Mouse (Mus musculus) T-helper 17 cell (primary cell): ENCODE results near the gene Stpg1.

Experiments used
- in situ Hi-C, 2 experiments: fragments of 300-600 bp; cut with MboI, MseI; formaldehyde crosslinking; loops; 1 replicate in 1 of 2; 2 replicates in 1 of 2; pipeline ENCODE4 v1.15.1; 2025; ENCODE audit warnings: high pct_unique_total_duplicates in 2 of 2

Gene Stpg1

GRCm38 (mm10) chr4:135509515-135509914 lies 14.9 kb downstream of the Stpg1 start:
- in situ Hi-C loops, result no loop called here

- in situ Hi-C loops, result no loop called here
Measured at GRCm38 (mm10) chr4:135513865-135514264, 19.3 kb downstream of the Stpg1 start.

- in situ Hi-C loops, result loop anchor here (5.0 kb wide), 2 partner anchors 147 to 152 kb away; no protein-coding TSS in a partner anchor
Measured at GRCm38 (mm10) chr4:135514925-135515324, 20.3 kb downstream of the Stpg1 start.

- in situ Hi-C loops, result loop anchor here (5.0 kb wide), 2 partner anchors 146 to 151 kb away; no protein-coding TSS in a partner anchor
Measured at GRCm38 (mm10) chr4:135516351-135517316, 22.0 kb downstream of the Stpg1 start.

GRCm38 (mm10) chr4:135518135-135518534 lies 23.5 kb downstream of the Stpg1 start:
- in situ Hi-C loops, result loop anchor here (5.0 kb wide), 2 partner anchors 144 to 149 kb away; no protein-coding TSS in a partner anchor

- in situ Hi-C loops, result no loop called here
Measured at GRCm38 (mm10) chr4:135520421-135520820, 25.8 kb downstream of the Stpg1 start.

- in situ Hi-C loops, result no loop called here
Measured at GRCm38 (mm10) chr4:135523939-135524338, 29.3 kb downstream of the Stpg1 start.

- in situ Hi-C loops, result no loop called here
Measured at GRCm38 (mm10) chr4:135525057-135525456, 30.5 kb downstream of the Stpg1 start.

- in situ Hi-C loops, result no loop called here
Measured at GRCm38 (mm10) chr4:135526039-135526710, 31.6 kb downstream of the Stpg1 start.

GRCm38 (mm10) chr4:135530270-135530669 lies 35.7 kb downstream of the Stpg1 start:
- in situ Hi-C loops, result no loop called here

- in situ Hi-C loops, result no loop called here
Measured at GRCm38 (mm10) chr4:135531236-135531635, 36.6 kb downstream of the Stpg1 start.

GRCm38 (mm10) chr4:135531771-135532613 lies 37.4 kb downstream of the Stpg1 start:
- in situ Hi-C loops, result no loop called here

GRCm38 (mm10) chr4:135533001-135533400 lies 38.4 kb downstream of the Stpg1 start:
- in situ Hi-C loops, result no loop called here

GRCm38 (mm10) chr4:135535021-135535420 lies 40.4 kb downstream of the Stpg1 start:
- in situ Hi-C loops, result no loop called here

- in situ Hi-C loops, result no loop called here
Measured at GRCm38 (mm10) chr4:135539056-135539455, 44.5 kb downstream of the Stpg1 start.

- in situ Hi-C loops, result no loop called here
Measured at GRCm38 (mm10) chr4:135540057-135540456, 45.5 kb downstream of the Stpg1 start.

- in situ Hi-C loops, result no loop called here
Measured at GRCm38 (mm10) chr4:135544284-135544683, 49.7 kb downstream of the Stpg1 start.

GRCm38 (mm10) chr4:135545080-135545511 lies 50.5 kb downstream of the Stpg1 start:
- in situ Hi-C loops, result no loop called here

GRCm38 (mm10) chr4:135546008-135546407 lies 51.4 kb downstream of the Stpg1 start:
- in situ Hi-C loops, result no loop called here

GRCm38 (mm10) chr4:135546793-135547192 lies 52.2 kb downstream of the Stpg1 start:
- in situ Hi-C loops, result no loop called here

- in situ Hi-C loops, result no loop called here
Measured at GRCm38 (mm10) chr4:135547551-135547950, 53.0 kb downstream of the Stpg1 start.
